Comparison of ENCODE assay signal across 18 mouse cellular contexts in the genomic region with DNA sequence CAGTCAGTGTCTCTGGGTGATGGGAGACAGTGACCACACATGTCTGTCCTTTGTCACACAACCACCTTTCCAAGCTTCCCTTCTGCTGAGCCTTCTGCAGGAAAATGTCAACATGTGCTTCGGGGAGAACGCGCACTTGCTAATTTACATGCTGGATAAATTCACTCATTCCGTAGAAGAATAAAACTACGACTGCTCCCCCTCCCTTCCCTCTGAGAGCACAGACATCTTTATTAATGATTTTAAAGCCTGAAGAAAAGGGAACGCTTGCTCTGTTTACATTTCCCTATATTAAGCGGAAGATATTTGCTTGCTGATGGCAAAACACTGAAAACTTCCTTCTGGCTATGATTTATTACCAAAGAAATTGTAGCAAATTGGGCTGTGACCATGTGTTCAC.
DNase-seq lines count a peak whose midpoint lies in the region; ATAC-seq and TF ChIP-seq lines count a peak whose summit lies in the region.
"Had no signal": no experiment of that assay in that cellular context is flagged by ENCODE, and none has a peak within 500 bp of the region (broad histone marks: within the 10 kb centered on the region; RNA-seq: fewer than 3 reads in every experiment).

No protein-coding gene starts in this region.

- no peak overlapping the region for H3K9ac ChIP-seq in forebrain, embryonic 15.5 days (replicated peaks)
- no peak overlapping the region for H3K9ac ChIP-seq in forebrain, embryonic 11.5 days (ENCODE audit: low read length)
- no peak overlapping the region for H3K9ac ChIP-seq in kidney, embryonic 15.5 days
- no peak overlapping the region for H3K9ac ChIP-seq in stomach, embryonic 14.5 days (replicated peaks; ENCODE audit: low read depth, low read length)
- H3K9ac ChIP-seq in stomach, postnatal 0 days (ENCODE audit: low read length): no peak overlapping the region
- H3K9ac ChIP-seq: intestine, embryonic 15.5 days; liver, embryonic 15.5 days had no signal

- no peak overlapping the region for H3K4me2 ChIP-seq in forebrain, embryonic 15.5 days (replicated peaks)
- H3K4me2 ChIP-seq in forebrain, embryonic 11.5 days (ENCODE audit: low read depth, low read length, severe bottlenecking): no peak overlapping the region
- H3K4me2 ChIP-seq in kidney, embryonic 15.5 days: 0 out of 2 replicates have a peak overlapping the region, but pooled peaks have one; percentile 10
- peak overlapping the region; percentile 15; the same call in 1 of the 2 replicates for H3K4me2 ChIP-seq in stomach, embryonic 14.5 days (replicated peaks; ENCODE audit: low read depth, low read length)
- H3K4me2 ChIP-seq in stomach, postnatal 0 days (replicated peaks; ENCODE audit: low read depth): no peak overlapping the region
- H3K4me2 ChIP-seq: heart, embryonic 11.5 days; intestine, embryonic 15.5 days; liver, embryonic 15.5 days had no signal

- H3K4me1 ChIP-seq in forebrain, embryonic 15.5 days: peaks cover 12% of the 10 kb centered on the region
- no peaks in the 10 kb centered on the region for H3K4me1 ChIP-seq in forebrain, embryonic 11.5 days (replicated peaks; ENCODE audit: control insufficient read depth, insufficient read depth, low read length)
- peaks cover 20% of the 10 kb centered on the region for H3K4me1 ChIP-seq in kidney, embryonic 15.5 days
- H3K4me1 ChIP-seq in stomach, embryonic 14.5 days (ENCODE audit: control insufficient read depth, insufficient read depth, low read length): peaks cover 9% of the 10 kb centered on the region
- H3K4me1 ChIP-seq in stomach, postnatal 0 days (replicated peaks; ENCODE audit: control insufficient read depth, insufficient read depth): no peaks in the 10 kb centered on the region
- H3K4me1 ChIP-seq: liver, embryonic 15.5 days; megakaryocyte, embryonic 14.5 days had no signal

- ATAC-seq in forebrain, embryonic 15.5 days (replicated peaks): no peak
- no peak for ATAC-seq in forebrain, embryonic 11.5 days (replicated peaks; ENCODE audit: low FRiP score)
- no peak for ATAC-seq in kidney, embryonic 15.5 days (replicated peaks; ENCODE audit: low FRiP score)
- no peak for ATAC-seq in stomach, embryonic 14.5 days (ENCODE audit: insufficient number of reproducible peaks, insufficient read depth, low FRiP score, low read depth)
- ATAC-seq in stomach, postnatal 0 days (ENCODE audit: low FRiP score, low TSS enrichment): no peak
- ATAC-seq in monocyte, adult 5-6 weeks (replicated peaks; ENCODE audit: insufficient number of reproducible peaks, low FRiP score, low TSS enrichment, poor library complexity, severe bottlenecking): no peak
- ATAC-seq: intestine, embryonic 15.5 days had no signal

- H3K36me3 ChIP-seq in forebrain, embryonic 15.5 days: no peaks in the 10 kb centered on the region
- no peaks in the 10 kb centered on the region for H3K36me3 ChIP-seq in forebrain, embryonic 11.5 days (ENCODE audit: control insufficient read depth, insufficient read depth, low read length)
- H3K36me3 ChIP-seq in kidney, embryonic 15.5 days: no peaks in the 10 kb centered on the region
- H3K36me3 ChIP-seq in stomach, embryonic 14.5 days (ENCODE audit: control insufficient read depth, insufficient read depth, low read length): no peaks in the 10 kb centered on the region
- no peaks in the 10 kb centered on the region for H3K36me3 ChIP-seq in stomach, postnatal 0 days (ENCODE audit: control insufficient read depth, insufficient read depth, low read length)
- H3K36me3 ChIP-seq: intestine, embryonic 15.5 days; liver, embryonic 15.5 days had no signal

- H3K4me3 ChIP-seq in forebrain, embryonic 15.5 days: no peak overlapping the region
- no peak overlapping the region for H3K4me3 ChIP-seq in forebrain, embryonic 11.5 days (ENCODE audit: low read depth, low read length)
- no peak overlapping the region for H3K4me3 ChIP-seq in kidney, embryonic 15.5 days (replicated peaks)
- no peak overlapping the region for H3K4me3 ChIP-seq in stomach, embryonic 14.5 days (ENCODE audit: low read depth, low read length)
- no peak overlapping the region for H3K4me3 ChIP-seq in stomach, postnatal 0 days (ENCODE audit: low read depth, low read length)
- H3K4me3 ChIP-seq: erythroblast, embryonic 14.5 days; intestine, embryonic 15.5 days; liver, embryonic 15.5 days; megakaryocyte, embryonic 14.5 days; myocyte had no signal

- peak overlapping the region; percentile 49 for H3K27ac ChIP-seq in forebrain, embryonic 15.5 days (replicated peaks)
- H3K27ac ChIP-seq in forebrain, embryonic 11.5 days (ENCODE audit: low read depth, low read length): no peak overlapping the region
- no peak overlapping the region for H3K27ac ChIP-seq in kidney, embryonic 15.5 days
- H3K27ac ChIP-seq in stomach, embryonic 14.5 days (ENCODE audit: low read length): no peak overlapping the region; the same call in 1 of the 2 replicates
- H3K27ac ChIP-seq in stomach, postnatal 0 days (replicated peaks): no peak overlapping the region
- H3K27ac ChIP-seq: liver, embryonic 15.5 days had no signal

- H3K27me3 ChIP-seq in forebrain, embryonic 15.5 days: no peaks in the 10 kb centered on the region
- H3K27me3 ChIP-seq in forebrain, embryonic 11.5 days (ENCODE audit: control insufficient read depth, insufficient read depth, low read length): no peaks in the 10 kb centered on the region
- H3K27me3 ChIP-seq in kidney, embryonic 15.5 days: no peaks in the 10 kb centered on the region
- H3K27me3 ChIP-seq in stomach, embryonic 14.5 days (ENCODE audit: control insufficient read depth, insufficient read depth, low read length): no peaks in the 10 kb centered on the region
- no peaks in the 10 kb centered on the region for H3K27me3 ChIP-seq in stomach, postnatal 0 days (ENCODE audit: control insufficient read depth, insufficient read depth, low read length)
- H3K27me3 ChIP-seq: intestine, embryonic 15.5 days; liver, embryonic 15.5 days; megakaryocyte, embryonic 14.5 days had no signal

- H3K9me3 ChIP-seq in forebrain, embryonic 15.5 days: peaks cover 3% of the 10 kb centered on the region; the same call in 1 of the 2 replicates
- H3K9me3 ChIP-seq in forebrain, embryonic 11.5 days (ENCODE audit: control insufficient read depth, low read length): no peaks in the 10 kb centered on the region; the same call in 1 of the 2 replicates
- no peaks in the 10 kb centered on the region for H3K9me3 ChIP-seq in kidney, embryonic 15.5 days (replicated peaks)
- H3K9me3 ChIP-seq in stomach, embryonic 14.5 days (ENCODE audit: control insufficient read depth, low read depth, low read length): peaks cover 4% of the 10 kb centered on the region; the same call in 1 of the 2 replicates
- no peaks in the 10 kb centered on the region for H3K9me3 ChIP-seq in stomach, postnatal 0 days (ENCODE audit: control insufficient read depth, low read length)
- H3K9me3 ChIP-seq: liver, embryonic 15.5 days had no signal

- no peak for DNase-seq in forebrain, embryonic 11.5 days (ENCODE audit: low spot score)
- DNase-seq in kidney, adult 8-10 months: no peak
- DNase-seq in stomach, postnatal 0 days (ENCODE audit: low spot score): no peak
- no peak for DNase-seq in right cerebral cortex, postnatal 4 days
- DNase-seq: cerebellum, adult 9-11 months; kidney, postnatal 14 days; lung, postnatal 10 days; right cerebral cortex, adult 18-20 months had no signal

- 34% methylated on average over 7 of the region's 7 CpGs for WGBS in forebrain, embryonic 15.5 days
- 86% methylated on average over 7 of the region's 7 CpGs for WGBS in forebrain, embryonic 11.5 days
- WGBS in kidney, embryonic 15.5 days: 44% methylated on average over 7 of the region's 7 CpGs
- WGBS in stomach, embryonic 14.5 days: 9% methylated on average over 7 of the region's 7 CpGs
- 13% methylated on average over 7 of the region's 7 CpGs for WGBS in stomach, postnatal 0 days

- TF ChIP-seq CTCF in stomach, postnatal 0 days (IDR thresholded peaks at IDR 0.05; ENCODE audit: low read depth): no peak

- no peak for TF ChIP-seq EP300 in stomach, postnatal 0 days (optimal IDR thresholded peaks at IDR 0.05)

Comparison
In these comparisons a context has a peak if more than half of its experiments do, and no peak if none do; other contexts are left out.
1. H3K4me2 ChIP-seq: peak in kidney, embryonic 15.5 days (single experiment) and stomach, embryonic 14.5 days (single experiment); none in forebrain, embryonic 15.5 days (single experiment), forebrain, embryonic 11.5 days (single experiment) and stomach, postnatal 0 days (single experiment).